Mouse (Mus musculus) stomach, postnatal 0 days (tissue): Measurements from ENCODE around the gene Rom1. TPM values are rescaled to one million over a fixed set of nuclear protein-coding genes. Genes with fewer than 3 reads are reported as not detected.

ENCODE experiments used
- ATAC-seq: fragments of 200-750 bp; cut with Nextera tagmentation; 2 replicates; pipeline ENCODE4 v1.8.0; 2017; ENCODE audit not compliant: low FRiP score, low TSS enrichment
- DNase-seq: peaks from one replicate; pipeline ENCODE4 v3.0.0-alpha.2; 2016; ENCODE audit warnings: low spot score
- H3K27ac ChIP-seq: fragments of 300-500 bp; sonication (generic); replicated peaks from 2 replicates; pipeline ENCODE4 v1.5.1; 2014; ENCODE audit warnings: mild to moderate bottlenecking, control low read depth
- H3K27me3 ChIP-seq: fragments of 300-500 bp; sonication (generic); 2 replicates; pipeline ENCODE4 v1.6.1; 2014; ENCODE audit warnings: low read length; ENCODE audit not compliant: control insufficient read depth, insufficient read depth
- H3K36me3 ChIP-seq: fragments of 300-500 bp; sonication (generic); 2 replicates; pipeline ENCODE4 v1.6.1; 2014; ENCODE audit warnings: low read length, mixed read lengths; ENCODE audit not compliant: control insufficient read depth, insufficient read depth
- H3K4me1 ChIP-seq: fragments of 300-500 bp; sonication (generic); replicated peaks from 2 replicates; pipeline ENCODE4 v1.6.1; 2014; ENCODE audit warnings: antibody characterized with exemption; ENCODE audit not compliant: control insufficient read depth, insufficient read depth
- H3K4me2 ChIP-seq: fragments of 300-500 bp; sonication (generic); replicated peaks from 2 replicates; pipeline ENCODE4 v1.6.1; 2014; ENCODE audit warnings: low read depth, mild to moderate bottlenecking, control low read depth, moderate library complexity
- H3K4me3 ChIP-seq: fragments of 300-500 bp; sonication (generic); 2 replicates; pipeline ENCODE4 v1.5.1; 2014; ENCODE audit warnings: low read depth, low read length, control low read depth
- H3K9ac ChIP-seq: fragments of 300-500 bp; sonication (generic); 2 replicates; pipeline ENCODE4 v1.6.1; 2014; ENCODE audit warnings: mild to moderate bottlenecking, low read length, control low read depth, mixed read lengths
- H3K9me3 ChIP-seq: fragments of 300-500 bp; sonication (generic); 2 replicates; pipeline ENCODE4 v1.6.1; 2016; ENCODE audit warnings: low read length; ENCODE audit not compliant: control insufficient read depth
- CTCF ChIP-seq: IDR thresholded peaks from 2 replicates; pipeline ENCODE4 v1.5.1; 2016; ENCODE audit warnings: antibody characterized with exemption, low read depth, mild to moderate bottlenecking, moderate library complexity
- EP300 ChIP-seq: optimal IDR thresholded peaks from 2 replicates; pipeline ENCODE3; 2016; ENCODE audit warnings: antibody characterized with exemption
- WGBS: fragments of 180-500 bp; shearing (Covaris S2); extraction: QIAGEN DNeasy Blood & Tissue Kit; methylation state at CpG from one replicate; pipeline ENCODE4 v1.1.7; 2014; 5-methylcytosine and 5-hydroxymethylcytosine counted together
- polyA plus RNA-seq: library from polyadenylated mRNA; unstranded; fragments of >200 nt; fragmentation: Nextera tagmentation; extraction: Ambion mirVana; gene quantifications from 2 replicates; pipeline ENCODE4 v1.2.1, GENCODE M21; 2015

Gene Rom1
- polyA plus RNA-seq, 1 experiment from 2014 or later = 3.6 TPM

- H3K27ac ChIP-seq = peak overlapping the region; percentile 53; the same call in 1 of the 2 replicates
- no peak for ATAC-seq
- H3K9me3 ChIP-seq = no peaks in the 10 kb centered on the region
- H3K4me1 ChIP-seq = 0 out of 2 replicates have a peak, but pooled peaks cover 2% of the 10 kb centered on the region
- H3K36me3 ChIP-seq = peaks cover 30% of the 10 kb centered on the region
- 12% methylated on average over 5 of the region's 5 CpGs for WGBS
- H3K4me3 ChIP-seq = peak overlapping the region; percentile 23
- peak; percentile 91 for DNase-seq
- TF ChIP-seq CTCF (no peak), EP300 (peak; percentile 25)
- peak overlapping the region; percentile 45; the same call in 1 of the 2 replicates for H3K9ac ChIP-seq
- peak overlapping the region; percentile 48 for H3K4me2 ChIP-seq
- H3K27me3 ChIP-seq = no peaks in the 10 kb centered on the region
Observed at GRCm38 (mm10) chr19:8944750-8945149, 15.6 kb upstream of the Rom1 start.

DNA sequence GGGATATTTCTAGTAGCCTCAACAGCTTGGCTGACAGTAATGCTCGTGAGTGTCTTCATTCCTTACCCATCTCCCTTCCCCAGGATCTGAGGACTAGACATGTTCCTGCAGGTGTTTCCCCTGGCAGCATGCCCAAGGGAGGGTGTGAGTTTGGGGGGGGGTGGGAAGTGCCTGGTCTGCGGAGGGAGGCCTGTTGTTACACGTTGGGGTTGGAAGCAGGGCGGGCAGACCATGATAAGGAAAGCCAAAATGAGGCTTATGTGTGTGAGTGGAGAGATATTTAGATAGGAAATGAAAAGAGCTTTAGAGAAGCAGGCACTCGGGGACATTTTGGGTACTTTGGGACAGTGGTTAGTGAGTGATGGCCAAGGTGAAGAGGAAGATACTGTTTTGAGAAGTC lies 14.9 kb upstream of the Rom1 start:
- Histone ChIP-seq H3K27me3 (no peaks in the 10 kb centered on the region), H3K4me2 (peak overlapping the region; percentile 48), H3K4me1 (0 out of 2 replicates have a peak, but pooled peaks cover 2% of the 10 kb centered on the region), H3K36me3 (peaks cover 28% of the 10 kb centered on the region), H3K9ac (no peak overlapping the region), H3K9me3 (no peaks in the 10 kb centered on the region), H3K27ac (peak overlapping the region; percentile 66; the same call in 1 of the 2 replicates), H3K4me3 (no peak overlapping the region)
- 28% methylated on average over 5 of the region's 5 CpGs for WGBS
- TF ChIP-seq EP300 = no peak
- no peak for TF ChIP-seq CTCF
- ATAC-seq (no peak), DNase-seq (peak; percentile 54)

DNA sequence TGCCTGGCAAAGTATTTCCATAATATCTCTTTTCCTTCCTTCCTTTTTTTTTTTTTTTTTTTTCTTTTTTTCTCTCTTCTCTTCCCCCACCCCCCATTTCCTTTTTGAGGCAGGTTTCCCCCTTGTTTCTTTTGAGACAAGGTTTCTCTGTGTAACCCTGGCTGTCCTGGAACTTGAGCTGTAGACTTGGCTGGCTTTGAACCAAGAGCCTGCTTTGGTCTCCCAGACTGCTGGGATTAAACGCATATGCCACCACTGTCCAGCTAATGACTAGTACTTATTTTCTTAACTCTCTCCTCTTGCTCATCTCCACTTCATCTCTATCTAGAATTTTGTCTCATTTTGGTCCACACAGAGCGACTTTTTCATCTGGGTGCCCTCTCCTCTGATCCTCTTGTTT lies 13.9 kb upstream of the Rom1 start:
- WGBS = 39% methylated on average over 2 of the region's 2 CpGs
- ATAC-seq = no peak
- Histone ChIP-seq H3K4me2 (peak overlapping the region; percentile 71), H3K4me3 (peak overlapping the region; percentile 91), H3K9me3 (no peaks in the 10 kb centered on the region), H3K27ac (peak overlapping the region; percentile 99; the same call in 1 of the 2 replicates), H3K36me3 (peaks cover 26% of the 10 kb centered on the region), H3K4me1 (0 out of 2 replicates have a peak, but pooled peaks cover 2% of the 10 kb centered on the region), H3K9ac (peak overlapping the region; percentile 98), H3K27me3 (no peaks in the 10 kb centered on the region)
- TF ChIP-seq CTCF (no peak), EP300 (no peak)
- no peak for DNase-seq

DNA sequence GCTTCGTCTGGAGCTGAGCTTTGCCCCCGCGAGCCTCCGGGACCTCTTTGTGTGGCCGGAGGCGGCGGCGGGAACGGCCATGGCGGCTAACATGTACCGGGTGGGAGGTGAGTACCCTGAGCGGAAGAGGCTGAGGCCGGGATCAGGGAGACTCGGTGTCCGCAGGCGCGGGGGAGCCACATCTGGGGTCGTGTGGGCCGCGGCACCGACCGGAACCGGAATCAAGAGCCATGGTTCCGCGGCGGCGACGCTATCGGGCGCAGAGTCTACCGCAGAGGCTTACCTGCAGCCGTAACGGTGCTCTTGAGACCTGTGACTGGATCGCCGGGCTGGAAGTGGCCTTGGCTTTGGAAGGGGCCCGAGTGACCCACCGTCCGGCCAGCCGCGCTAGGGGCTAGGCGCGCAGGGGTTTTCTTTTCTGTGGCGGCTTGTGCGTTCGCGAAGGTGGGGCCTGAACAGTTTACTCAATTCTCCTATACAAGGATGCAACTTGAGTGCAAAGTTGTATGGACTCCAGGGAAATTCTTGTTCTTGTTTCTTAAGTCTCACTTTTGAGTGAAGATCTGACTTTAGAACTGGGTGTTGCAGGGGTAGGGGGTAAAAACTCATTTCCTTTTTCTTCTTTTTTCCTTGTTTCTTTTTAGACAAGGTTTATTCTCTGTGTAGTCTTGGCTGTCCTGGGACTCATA lies 13.3 kb upstream of the Rom1 start:
- H3K27ac ChIP-seq = peak overlapping the region; percentile 99
- H3K4me3 ChIP-seq = peak overlapping the region; percentile 91
- H3K9ac ChIP-seq = peak overlapping the region; percentile 98
- H3K27me3 ChIP-seq = no peaks in the 10 kb centered on the region
- peak; percentile 71 for DNase-seq
- peaks cover 24% of the 10 kb centered on the region for H3K36me3 ChIP-seq
- H3K4me2 ChIP-seq = peak overlapping the region; percentile 71
- 0 out of 2 replicates have a peak, but pooled peaks cover 2% of the 10 kb centered on the region for H3K4me1 ChIP-seq
- no peak for TF ChIP-seq EP300
- TF ChIP-seq CTCF = no peak
- ATAC-seq = peak; percentile 61
- under 1% methylated on average over 41 of the region's 46 CpGs for WGBS
- H3K9me3 ChIP-seq = no peaks in the 10 kb centered on the region

DNA sequence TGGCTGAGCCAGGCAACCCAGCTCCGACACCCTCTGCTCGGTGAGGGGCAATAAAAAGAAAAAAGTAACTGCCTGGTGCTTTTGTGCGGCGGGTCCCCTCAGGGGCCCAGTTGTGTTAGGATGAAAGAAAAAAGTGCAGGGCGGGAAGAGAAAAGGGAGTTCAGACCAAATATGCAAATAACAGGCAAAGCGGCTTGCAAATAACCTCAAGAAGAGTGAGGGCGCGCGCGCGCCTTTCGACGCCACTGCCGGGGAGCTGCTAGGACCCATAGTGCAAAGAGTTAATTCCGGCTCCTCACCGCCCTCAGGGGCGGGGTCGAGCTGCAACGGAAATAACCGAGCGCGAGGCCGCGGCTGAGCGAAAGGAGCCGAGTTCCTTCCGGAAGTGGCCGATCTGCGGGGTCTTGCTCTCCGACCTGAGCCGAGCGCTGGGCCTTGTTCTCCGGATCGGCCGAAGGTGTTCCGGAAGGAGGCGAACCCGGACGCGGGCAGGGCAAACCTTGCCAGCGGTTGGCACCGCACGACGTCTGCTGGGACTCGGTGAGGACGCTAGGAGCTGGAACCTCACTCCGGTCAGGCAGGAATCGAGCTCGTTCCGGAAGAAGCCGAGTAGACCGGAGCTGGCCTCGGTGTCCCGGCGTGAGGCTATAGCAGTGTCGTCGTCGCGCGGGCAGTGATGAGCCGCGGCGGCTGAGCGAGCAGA lies 12.5 kb upstream of the Rom1 start, which contains the start of gene Mta2:
Gene Mta2 (plus strand): TSS at position 361 of the 703 bp plus-strand sequence.
- Histone ChIP-seq H3K27me3 (no peaks in the 10 kb centered on the region), H3K4me1 (0 out of 2 replicates have a peak, but pooled peaks cover 2% of the 10 kb centered on the region), H3K9me3 (no peaks in the 10 kb centered on the region), H3K9ac (peak within 1 kb of the TSS; percentile 98), H3K4me2 (peak within 1 kb of the TSS; percentile 71), H3K4me3 (peak within 1 kb of the TSS; percentile 91), H3K36me3 (peaks cover 18% of the 10 kb centered on the region), H3K27ac (peak within 1 kb of the TSS; percentile 99)
- ATAC-seq (peak; percentile 95), DNase-seq (peak; percentile 99)
- no peak for TF ChIP-seq EP300
- TF ChIP-seq CTCF = peak; percentile 53
- WGBS = under 1% methylated on average over 64 of the region's 64 CpGs
